Mouse (Mus musculus): ENCODE measurements around the gene Runx2.

Gene Runx2

DNA sequence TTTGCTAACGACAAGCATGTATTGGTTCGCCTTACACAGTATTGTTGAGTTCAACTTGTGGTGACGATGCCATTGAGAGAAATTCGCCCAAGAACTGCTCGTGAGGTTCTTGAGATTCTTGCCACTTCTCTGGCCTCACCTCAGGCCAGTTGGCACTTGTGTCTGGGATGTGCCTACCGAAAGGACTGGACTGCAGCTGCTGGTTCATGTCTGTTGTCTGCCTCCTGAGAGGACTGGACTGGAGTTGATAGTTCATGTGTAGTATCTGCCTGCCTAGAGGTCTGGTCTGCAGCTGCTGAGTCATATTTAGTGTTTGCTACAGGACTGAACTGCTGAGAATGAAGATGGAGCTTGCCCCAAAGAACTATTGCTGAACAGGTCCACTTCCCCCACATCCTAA lies 296.4 kb downstream of the Runx2 start:
- no peak for DNase-seq

GRCm38 (mm10) chr17:44508198-44508715 lies 306.3 kb downstream of the Runx2 start:
- peak; percentile 57 for DNase-seq

DNA sequence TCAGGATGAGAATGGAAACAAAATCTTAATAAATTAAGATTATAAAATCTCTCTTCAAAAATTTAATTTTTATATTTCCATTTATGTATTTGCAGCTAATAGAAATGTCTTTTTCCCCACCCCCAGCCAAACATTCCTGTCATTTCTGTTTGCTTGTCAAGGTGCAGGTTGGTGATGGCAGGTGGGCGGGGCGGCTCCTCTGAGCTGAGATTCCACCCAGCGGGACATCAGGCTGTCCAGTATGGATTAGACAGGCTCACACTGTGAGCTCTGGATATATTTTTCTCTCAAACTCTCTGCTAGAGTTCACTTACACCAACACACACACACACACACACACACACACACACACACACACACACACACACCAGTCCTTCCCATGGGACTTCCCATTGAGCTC lies 306.9 kb downstream of the Runx2 start:
- DNase-seq = no peak

DNA sequence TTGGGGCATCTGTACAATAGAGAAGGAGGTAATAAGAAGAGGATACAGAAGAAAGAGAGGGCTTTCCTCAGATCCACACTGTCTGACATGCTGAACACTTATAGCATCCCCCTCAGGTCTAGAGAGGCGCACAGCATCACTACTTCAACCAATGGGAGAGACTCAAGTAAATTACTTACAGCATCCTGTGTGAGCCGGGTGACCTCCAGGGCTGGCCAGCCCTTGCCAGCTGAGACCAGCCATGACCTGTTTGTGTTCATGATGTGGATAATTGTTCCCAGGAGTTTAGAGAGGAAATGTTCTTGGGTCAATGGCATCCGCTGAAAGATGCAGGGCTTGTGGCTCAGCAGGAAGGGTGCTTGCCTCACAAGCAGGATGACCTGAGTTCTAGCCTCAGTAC lies 308.1 kb downstream of the Runx2 start:
- no peak for DNase-seq

DNA sequence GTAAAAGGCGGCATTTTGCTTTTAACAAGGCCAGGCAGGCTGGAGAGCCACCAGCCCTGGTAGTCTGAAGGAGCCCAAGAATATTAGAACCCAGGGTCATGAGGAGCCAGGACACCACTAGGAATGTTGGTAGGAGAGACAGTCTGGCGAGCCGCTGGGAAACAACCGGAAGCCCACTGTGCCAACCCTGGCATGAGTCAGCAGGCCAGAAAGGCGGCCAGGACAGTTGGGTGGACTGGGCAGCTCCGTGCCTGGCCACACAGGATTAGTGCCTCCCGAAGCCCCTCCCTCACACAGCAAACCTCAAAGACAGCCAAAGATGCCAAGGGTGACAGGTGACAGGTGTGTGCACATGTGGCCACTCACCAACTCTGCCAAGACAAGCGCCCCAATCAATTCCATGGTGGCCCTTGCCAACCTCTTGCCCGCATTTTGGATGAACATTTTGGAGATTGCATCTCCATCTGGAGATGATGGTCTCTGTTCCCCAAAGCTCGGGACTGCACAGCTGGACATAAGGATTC lies 309.7 kb downstream of the Runx2 start:
- DNase-seq = no peak

DNA sequence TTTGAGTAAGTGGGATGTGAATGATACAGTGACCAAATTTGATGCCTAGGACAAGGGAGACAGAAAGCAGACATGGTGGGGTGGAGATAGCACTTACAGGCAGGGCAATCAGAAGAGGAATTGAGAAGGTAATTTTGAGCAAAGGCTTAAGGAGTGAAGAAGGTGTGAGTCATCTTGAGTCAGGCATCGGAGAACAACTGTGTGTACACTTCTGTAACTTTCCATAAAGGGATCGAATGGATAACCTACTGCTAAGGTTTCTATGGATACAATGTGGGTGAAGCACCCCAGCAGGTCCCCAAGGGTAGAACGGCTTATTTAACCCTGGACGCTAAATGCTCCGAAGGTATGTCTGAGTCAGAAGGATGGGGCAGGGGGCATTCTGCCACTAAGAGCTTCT lies 312.4 kb downstream of the Runx2 start:
- no peak for DNase-seq

GRCm38 (mm10) chr17:44500306-44500899 lies 314.2 kb downstream of the Runx2 start:
- no peak for DNase-seq

DNA sequence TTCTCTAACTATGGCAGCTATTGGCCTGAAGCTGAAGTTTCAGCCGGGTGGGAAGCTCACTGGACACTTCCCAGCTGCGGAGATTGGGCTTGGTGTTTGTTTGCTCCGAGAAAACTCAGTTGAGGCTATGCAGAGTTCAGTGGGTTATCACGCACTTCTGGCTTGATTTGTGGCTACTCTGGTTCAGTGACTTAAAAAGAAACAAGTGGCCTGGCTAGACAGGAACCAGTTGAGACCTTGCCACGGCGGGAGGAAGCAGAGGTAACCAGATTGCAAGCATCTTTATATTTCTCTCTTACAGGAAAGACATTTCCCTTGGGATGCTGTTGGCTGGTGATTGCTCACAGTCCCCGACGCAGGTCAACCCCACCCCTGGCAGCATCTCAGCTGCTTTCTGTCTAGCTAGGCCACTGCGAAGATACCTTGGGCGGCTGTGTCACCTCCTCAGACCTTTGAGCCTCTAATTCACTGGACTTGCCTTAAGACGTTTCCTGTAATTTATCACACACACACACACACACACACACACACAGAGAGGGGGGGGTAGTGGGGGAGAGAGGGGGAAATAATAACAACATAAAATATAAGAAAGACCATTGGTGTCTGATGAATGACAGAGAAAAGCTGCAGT lies 324.3 kb downstream of the Runx2 start:
- no peak for DNase-seq

DNA sequence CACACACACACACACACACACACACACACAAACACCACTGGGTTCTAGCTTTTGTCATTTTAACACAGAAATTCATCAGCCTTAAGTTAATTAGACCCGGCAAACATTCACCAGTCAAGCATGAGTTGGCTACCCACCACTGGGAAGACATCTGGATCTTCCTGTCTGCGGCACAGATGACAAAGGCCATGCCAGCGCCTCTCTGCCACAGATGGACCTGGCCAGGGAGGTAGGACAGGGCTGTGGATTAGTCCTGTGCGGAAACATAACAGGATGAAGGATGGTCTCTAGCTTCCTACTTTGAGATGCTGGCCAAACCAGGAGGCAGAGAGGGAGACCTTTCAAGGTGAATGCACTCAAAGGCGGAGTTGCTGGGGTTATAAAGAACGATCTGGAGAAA lies 325.3 kb downstream of the Runx2 start:
- no peak for DNase-seq

- no peak for DNase-seq
Measured at GRCm38 (mm10) chr17:44487514-44488244, 326.9 kb downstream of the Runx2 start.

DNA sequence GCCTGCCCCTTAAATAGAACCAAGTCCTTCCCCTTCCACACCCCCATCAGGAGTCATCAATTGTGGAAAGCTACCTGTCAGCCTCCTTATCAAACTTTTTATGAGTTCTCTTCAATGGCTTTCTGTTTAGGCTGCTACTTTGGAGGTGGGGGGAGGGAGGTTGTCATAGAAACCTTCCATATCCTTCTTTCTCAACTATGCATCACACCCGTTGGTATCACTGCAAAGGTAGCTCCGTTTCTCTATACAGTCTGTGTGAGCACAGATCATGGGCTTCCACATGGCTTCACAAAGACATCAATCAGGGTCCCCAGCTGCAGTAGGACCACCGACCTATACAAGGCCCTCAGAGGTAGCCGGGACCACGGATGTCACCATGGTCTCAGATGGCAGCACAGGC lies 329.3 kb downstream of the Runx2 start:
- no peak for DNase-seq

DNA sequence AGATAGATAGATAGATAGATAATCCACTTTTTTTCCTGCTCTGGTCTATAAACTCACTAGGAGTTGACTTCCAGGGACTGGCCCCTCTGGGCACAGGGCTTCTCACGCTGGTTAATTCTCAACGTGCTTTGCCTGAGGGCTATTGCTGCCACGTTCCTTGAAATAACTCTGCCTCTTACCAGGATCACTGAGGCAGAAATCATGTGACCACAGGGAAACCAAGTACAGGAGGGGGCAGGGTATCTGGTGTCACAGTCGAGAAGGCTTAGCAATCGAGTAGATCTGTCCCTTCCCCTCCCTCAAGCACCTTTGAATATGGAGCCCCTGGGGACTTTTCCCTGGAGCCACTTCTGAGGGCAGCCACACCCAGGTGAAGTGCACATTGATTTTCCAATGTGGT lies 334.7 kb downstream of the Runx2 start:
- DNase-seq = no peak

GRCm38 (mm10) chr17:44479491-44479890 lies 335.1 kb downstream of the Runx2 start:
- DNase-seq = no peak

- DNase-seq = no peak
Measured at GRCm38 (mm10) chr17:44475910-44476309, 338.7 kb downstream of the Runx2 start.

DNA sequence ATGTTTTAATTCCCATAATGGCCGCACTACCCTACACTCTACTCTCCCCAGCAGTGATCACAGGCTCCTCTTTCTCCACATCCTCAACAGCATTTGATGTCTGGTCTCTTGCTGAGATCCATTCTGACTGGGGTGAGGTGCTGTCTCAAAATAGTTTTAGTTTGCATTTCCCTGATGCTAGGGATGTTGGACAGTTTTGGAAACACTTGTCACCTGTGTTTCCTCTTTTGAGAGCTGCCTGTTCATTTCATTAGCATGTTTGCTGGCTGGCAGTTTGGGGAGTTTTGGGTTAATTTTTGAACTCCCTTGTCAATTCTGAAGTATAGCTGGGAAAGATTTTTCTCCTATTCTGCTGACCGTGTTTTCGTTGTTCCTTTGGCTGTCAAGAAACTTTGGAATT lies 340.3 kb downstream of the Runx2 start:
- no peak for DNase-seq

DNA sequence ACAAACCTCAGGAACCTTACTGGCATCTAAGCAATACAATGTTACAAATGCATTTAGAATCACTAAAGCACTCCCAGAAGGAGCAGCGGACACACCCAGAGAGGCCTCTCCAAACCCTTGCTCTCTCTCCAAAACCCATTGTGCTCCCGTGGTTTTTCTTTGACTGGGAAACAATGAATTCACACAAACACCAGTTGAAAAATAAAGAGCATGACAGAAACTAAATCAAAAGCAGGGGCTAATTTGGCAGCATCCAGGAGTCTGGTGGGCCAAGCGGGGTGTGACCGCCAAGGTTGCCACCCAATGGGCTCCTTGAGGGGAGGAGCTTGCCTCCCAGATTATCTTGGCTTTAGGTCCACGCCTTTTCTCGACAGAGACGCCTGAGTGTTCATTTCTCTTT lies 341.9 kb downstream of the Runx2 start:
- DNase-seq = no peak

GRCm38 (mm10) chr17:44463679-44464078 lies 350.9 kb downstream of the Runx2 start:
- DNase-seq = no peak

DNA sequence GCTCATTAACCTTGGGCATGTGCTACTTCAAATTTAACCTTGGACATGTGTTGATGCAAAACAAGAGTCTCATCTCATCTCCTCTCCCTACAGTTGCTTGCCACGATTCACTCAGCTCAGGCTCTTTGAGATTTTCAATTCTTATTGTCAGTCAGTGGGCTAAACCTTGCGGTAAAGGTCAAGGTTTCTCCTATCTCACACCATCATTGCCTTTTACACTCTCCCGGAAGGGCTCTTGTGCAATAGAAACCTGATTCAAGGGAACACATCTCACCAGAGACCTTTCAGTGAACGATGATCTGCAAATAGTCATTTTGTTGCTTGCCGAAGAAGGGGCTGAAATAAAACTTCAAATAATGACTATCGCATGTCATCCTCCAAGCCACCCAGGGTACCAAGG lies 354.4 kb downstream of the Runx2 start:
- no peak for DNase-seq

DNA sequence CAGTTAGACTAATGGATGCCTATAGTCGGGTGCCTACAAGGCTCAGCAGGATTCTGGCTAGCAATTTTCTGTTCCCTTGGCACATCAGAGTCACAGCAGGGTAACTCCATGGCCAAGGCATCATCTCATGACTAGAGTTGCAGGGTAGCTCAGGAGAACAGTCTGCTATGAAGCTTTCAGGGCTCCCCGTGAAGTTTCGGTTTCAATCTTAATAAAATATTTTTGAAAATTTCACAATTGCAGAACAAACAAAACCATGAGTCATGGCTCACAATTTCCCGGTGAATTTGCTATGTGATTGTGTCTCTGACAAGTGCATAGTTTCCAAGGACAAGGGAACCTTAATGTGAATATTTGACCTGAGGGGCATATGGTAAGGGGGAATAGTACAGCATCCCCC lies 355.6 kb downstream of the Runx2 start:
- DNase-seq = no peak

DNA sequence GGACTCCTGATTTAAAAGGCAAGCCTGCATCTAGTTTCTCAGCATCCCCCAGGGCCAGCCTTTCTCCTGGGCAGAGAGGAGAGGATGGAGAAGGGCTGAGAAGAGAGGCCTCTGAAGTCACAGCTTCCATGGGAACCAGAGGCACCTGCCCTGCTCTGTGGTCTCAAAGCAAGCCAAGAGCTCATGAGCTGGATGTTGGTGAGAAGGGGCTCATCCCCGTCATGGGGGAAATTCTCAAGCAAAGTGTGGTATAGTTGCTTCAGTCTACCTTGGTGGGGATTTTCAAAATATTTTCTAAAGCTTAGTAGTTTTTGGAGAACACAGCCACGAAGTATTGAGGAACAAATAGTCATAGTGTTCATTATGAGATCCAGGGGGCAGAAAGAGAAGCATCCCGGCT lies 357.9 kb downstream of the Runx2 start:
- no peak for DNase-seq

DNA sequence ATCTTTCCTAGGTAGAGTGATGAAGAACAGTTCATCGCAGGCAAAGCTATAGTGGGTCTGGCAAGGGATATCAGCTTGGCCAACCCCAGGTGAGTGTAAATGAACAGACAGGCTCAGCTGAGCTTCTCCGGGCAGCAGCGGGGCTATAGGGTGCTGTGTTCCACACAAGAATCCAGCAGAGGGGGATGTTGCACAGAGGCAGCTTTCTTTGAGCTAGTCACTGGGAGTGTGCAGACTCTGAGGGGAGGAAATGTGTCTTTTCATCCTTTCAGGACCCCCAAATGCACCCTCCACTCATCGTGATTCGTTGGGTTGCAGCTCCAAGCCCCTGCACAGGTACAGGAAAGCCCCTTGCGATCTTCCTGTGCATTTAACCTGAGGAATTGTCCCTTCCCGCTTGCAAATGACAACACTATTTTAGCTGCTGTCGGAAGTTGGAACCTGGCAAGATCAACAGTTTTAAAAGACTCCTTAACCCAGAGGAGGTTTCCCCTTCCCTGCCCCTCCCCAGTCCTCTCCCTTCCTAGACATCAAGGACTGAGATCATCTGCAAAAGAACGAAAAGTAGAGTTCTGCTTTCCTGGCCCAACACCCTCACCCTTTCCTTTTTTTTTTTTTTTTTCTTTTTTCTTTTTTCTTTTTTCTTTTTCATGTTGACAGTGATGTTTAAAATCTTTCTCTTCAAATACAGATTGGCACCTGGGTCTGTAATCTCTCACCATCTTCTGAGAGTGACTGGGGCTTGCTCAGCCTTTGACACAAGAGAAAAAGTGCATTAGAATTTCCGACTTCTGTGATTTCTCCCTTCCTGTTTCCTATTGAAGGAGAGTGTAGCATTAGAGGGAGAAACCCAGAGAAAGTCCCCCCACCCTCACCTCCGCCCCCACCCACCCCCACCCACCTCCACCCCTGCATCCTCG lies 358.7 kb downstream of the Runx2 start:
- peak; percentile 83 for DNase-seq

DNA sequence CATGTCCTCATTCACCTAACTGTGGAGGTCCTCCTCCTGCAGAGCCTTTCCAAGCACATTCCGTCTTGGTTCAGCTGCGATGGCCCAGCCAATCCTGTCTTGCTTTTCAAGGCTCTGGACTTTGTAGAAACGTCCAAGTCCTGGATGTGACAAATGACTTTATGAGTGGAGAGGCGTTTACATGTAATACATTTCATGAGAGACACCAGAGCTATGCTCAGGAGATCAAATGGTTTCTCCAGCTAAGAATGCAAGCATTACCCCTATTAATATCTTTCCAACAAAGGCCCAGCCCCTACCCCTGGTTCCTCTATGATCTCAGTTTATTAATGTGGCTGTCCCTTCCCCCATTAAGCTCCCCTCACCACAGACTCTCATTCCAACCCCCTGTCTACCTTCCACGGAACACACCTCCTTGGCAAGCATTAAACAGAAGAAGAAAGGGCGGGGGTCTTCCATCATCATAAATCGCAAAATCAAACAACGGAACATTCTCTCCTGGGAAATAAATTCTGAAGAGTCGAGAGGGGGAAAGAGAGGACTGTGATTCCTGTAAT lies 364.6 kb downstream of the Runx2 start:
- DNase-seq = no peak

Measured in thymus, postnatal 4 days (tissue).